Mouse (Mus musculus): ENCODE results near the gene Gm20388. TPM values are rescaled to one million over a fixed set of nuclear protein-coding genes. Genes with fewer than 3 reads are reported as not detected.

Gm20388 gene
- total RNA-seq, 2 experiments from 2014 or later, result 12.7 TPM; not detected in 1

DNA sequence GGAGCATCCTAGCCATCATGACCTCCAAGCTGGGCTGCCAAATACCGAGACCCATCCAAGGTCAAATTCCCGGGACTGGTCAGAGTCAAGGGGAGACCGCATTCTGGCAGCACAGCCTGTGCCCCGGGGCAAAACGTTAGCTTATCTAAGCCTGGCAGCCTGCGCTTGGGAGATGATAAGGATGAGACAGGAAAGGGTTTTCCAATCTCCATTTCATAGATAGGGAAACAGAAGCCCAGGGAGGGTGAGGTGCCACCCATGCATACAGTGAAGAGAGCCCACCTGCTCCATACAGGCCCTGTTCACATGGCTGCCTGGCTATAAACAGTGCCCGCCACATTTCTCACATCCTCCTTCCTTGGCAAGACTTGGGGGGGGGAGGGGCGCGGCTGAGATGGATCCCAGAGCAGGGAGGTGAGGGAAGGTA is 2755.7 kb downstream of the Gm20388 start:
- DNase-seq, result no peak

DNA sequence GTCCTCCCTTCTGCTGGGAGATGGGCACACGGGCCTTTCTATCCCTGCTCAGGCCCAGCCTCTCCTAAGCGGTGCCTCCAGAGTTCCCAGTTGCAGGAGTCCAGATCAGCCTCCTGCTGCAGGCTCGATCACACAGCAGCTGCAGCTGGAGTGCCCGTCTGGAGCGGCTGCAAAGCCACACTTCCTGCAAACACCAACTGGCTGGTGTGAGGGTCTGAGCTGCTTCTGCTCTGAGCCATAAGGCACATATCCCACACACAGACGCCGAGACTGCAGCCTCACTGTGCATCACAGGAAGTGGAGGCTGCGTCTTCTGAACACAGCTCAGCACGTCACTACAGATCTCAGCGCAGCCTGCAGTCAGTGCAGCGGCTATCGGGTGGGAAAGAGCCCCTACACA is 2756.2 kb downstream of the Gm20388 start:
- DNase-seq, result peak; percentile 50

DNA sequence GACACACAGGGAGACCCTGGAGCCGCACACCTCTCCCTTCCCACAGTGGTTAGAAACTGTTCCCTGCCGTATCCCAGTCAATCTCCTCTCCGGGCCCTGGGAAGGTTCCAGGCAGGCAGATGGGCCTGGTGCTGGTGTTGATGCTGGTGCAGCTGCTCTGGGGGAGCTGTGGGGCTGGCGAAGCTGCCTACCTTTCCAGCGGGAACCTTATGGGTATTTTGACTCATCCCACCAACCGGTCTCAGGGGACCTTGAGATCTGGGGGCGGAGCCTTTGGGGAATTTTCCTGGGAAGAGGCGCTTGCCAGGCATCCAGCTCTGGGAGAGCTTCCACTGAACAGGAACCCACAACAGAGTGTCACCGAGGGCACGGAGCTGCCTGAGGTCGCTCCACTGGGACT is 2757.2 kb downstream of the Gm20388 start:
- DNase-seq, result peak; percentile 48 to 52

DNA sequence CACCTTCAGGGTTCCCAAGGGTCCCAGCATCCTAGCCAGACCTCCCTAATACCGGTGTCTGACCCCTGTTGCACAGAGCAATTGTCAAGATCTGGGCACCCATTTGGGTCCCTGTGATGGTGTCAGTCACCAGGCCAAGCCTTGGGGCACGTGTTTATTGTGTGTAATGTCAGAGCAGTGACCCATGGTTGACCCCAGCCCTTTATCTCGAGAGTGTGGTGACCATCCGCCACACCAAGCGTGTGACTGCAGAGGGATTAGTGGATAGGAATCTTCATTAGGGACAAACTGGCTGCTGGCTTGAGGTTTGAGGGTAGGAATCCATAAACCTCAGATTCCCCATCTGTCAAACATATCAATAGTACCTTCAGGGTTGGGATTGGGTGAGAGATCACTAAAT is 2758.7 kb downstream of the Gm20388 start:
- DNase-seq, result no peak

DNA sequence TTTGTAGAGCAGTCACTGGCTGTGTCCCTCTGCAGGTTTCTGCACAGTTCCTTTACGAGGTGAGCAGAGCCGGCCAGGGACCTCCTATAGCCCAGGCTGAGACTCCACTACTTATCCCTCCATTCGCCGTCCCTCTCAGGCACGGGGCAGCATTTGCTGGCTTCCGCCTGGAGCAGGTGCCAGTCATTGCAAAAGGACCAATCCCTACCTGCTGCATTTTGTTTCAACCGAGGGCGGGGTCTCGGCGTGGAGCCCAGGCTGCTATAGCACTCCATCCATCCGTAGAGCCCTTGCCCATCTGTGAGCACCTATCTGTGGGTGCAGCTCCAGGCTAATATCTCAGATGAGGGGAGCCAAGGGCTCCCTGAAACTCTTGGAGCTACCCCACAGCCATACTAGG is 2759.4 kb downstream of the Gm20388 start:
- no peak for DNase-seq

DNA sequence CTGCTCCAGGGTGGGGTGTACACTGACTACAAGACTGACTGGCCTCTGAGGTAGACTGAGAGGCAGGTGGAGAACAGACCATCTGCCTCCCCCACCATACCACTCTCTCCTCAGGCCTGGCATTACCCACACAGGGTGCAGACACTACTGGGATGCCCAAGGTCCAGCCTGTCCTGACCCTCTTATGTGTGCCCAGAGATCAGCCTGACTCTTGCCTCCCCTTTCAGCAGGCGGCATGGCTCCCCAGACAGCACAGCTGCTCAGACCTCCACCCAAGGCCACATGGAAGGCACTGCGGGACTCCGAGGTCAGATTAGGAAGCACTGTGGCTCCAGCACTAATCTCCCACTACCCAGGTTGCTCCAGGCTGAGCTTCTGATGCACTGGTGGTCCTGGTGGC is 2760.1 kb downstream of the Gm20388 start:
- no peak for DNase-seq

DNA sequence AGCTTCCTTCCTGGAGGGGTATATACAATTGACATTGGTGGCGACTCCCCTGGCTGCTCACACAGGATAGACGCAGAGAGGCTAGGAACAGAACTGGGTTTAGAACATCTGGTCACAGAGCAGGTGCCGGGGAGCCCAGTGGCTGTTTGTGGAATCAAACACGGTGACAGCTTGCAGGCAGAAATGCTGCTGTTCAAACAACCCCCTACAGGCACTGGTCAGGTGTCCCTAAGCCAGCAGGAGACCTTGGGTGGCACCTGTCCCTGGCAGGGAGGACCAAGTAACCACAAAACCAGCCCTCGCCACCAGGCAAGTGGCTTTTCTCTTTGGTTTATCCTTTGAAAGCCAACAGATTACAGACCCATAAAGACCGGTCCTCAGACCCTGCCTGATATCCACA is 2761.3 kb downstream of the Gm20388 start:
- no peak for DNase-seq

DNA sequence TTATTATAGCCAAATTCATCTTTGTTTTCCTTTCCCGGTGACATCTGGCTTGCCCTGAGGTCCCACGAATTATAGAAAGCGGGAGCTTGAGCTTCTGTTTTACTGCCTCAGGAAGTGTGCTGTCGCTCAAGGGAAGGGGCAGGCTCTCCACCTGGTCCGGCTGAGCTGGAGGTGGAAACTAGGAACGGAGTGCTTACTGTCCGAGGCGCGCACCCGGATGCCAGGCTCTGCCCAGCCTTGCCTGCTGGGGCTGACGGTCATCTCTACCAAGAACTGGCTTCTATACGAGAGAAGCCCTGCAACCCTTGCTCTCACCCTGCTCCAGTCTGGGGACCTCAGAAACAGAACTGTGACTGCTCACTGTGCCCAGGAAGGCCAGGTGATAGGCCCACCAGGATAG is 2763.3 kb downstream of the Gm20388 start:
- no peak for DNase-seq

DNA sequence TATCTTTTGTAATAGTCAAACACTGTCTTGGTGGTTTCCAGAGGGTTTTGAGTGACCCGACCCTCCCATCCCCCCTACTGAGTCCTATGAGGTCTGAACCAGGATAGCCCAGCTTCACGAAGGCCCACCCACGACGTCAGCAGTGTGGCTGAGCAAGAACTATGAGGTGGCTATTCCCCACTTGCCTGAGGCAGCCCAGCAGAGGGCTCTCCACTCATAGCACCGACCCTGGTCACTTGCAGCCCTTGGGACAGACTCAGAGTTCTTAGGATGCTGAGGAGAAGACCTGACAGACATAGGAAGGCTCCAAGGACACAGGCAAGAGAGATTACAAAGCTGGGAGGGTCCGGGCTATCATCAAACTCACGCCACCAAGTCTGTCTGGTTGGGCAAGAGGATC is 2764.4 kb downstream of the Gm20388 start:
- DNase-seq, result no peak

DNA sequence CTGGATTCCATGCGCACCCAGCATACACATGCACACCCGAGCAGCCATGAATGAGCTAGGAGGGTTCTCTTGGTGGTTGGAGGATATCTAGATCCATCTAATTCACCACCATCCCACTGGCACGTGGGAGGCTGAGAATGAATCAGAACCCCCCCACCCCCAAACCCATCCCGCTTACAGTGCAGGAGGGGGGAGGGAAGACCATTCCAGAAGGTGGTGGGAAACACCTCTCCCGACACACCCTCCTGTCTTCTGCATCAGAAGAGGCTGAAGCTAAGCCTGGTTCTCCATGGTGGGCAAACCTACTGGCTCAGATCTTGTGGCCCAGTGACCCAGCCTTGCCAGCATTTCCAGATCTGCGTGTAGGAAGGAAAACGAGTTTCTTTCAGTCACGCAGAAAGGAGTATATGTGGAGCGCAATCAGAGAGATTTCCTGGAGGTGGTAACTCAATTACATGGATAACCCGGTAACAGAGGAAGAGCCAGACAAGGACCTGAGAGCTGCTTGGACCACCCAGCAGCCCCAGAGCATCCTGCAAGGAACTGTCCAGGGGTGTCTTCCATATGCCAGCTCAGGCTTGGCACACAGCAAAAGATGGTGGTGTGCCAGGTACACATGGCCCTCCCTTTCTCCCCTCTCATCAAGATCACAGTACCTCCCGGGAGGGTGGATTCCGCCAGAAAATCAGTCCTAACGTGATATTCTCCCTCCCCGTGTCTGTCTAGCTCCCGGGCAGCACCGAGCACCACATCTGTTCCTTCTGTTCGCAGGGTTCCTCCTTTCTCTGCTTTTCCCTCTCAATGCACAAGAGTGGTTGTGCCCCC is 2765.2 kb downstream of the Gm20388 start:
- DNase-seq, result no peak

DNA sequence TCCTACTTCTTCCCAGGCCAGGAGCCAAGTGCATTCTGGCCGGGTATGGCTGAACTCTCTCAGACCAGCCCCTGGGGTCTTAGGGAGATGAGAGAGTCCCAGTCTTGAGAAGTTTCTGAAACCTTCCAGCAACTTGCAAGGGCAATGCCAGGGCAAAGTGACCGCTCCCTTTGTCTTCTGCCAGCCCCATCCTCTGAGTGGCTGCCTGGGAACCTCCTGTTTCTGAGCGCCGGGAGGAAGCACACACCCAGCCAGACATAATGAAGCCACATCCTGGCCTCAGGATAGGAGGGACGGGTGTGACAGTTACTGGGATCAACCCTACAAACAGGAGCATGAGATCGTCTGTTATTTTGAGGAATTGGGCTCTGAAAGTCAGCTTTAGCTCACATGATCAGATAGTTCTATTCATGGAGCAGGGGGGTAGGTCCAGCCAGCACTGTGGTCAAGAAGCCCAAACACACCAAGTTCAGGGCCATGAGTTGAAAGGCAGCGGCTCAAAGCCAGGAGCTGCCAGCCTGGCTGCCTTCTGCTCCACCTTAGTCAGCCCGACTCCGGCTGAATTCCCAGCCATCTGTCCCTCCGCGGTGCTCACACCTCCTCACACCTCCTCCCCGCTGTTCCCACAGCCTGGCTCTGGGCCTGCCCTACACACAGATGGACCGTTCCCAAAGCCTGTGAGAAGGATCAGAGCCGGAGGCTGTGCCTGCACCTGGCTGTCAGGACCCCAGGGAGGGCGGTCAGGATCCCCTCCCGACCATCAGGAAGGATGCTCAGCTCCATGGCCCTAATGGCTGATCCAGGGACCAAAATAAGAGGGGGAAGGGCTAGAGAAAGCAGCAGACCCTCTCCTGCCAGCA is 2766.2 kb downstream of the Gm20388 start:
- DNase-seq, result peak; percentile 85 to 86

DNA sequence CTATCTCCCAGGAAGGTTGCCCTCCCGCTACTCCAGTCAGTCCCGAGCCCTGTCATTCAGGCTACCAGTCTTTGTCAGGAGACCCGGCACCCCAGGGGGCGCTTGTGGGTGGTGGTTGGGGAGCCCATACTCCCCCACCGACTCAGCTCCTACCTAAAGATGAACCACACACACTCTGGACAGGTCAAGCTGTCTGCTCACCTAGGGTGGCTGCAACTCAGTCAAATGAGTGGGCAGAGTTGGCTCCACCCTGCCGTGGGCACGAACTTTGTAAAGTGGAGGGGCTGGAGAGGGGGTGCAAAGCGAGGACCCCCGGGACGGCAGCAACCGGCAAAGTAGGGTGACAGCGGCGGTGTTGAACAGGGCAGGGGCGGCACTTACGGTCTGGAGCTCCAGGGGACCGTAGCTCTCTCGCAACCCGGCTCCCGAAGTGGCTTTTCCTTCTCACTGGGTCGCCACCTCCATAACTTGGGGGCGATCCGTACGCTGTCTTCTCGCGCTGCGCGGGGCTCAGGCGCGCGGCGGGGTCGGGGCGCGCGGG is 2766.9 kb downstream of the Gm20388 start:
- DNase-seq, result no peak

DNA sequence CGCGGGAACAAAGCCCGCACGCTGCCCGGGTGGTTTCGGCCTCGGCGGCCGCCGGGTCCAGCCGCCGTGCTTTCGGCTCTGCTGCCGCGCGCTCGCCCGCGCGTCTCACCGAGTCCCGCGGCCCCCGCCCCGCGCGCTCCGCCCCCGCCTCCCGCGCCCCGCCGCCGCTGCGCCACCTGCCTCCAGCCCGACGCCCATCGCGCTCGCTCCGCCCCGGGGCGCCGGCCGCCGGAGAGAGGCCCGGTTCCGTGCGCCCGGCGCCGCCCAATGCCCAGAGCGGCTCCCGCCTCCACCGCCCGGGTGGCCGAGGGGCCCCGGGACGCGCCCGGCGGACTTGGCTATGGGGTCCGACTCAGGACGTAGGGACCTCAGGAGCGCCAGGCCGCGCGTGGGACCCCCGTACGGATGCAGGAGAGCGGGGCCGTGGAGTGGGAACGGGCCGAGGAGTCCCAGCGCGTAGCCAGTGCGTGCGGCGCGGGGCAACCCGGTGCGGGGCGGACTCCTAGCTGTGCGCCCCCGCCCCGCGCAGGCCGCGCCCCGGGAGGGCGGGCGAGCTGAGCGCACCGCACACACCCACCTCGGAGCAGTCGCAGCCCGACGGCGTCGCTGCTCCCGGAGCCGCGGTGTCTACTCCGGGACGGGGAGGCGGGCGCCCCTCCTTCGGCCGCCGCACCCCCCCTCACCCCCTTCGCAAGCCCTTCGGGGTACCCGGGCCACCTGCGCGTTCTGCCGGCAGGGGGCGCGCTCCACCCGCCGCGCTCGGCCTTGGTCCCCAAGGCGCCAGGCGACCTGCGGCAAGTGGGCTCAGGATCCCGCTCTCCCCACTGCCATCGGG is 2767.6 kb downstream of the Gm20388 start:
- peak; percentile 82 to 86 for DNase-seq

DNA sequence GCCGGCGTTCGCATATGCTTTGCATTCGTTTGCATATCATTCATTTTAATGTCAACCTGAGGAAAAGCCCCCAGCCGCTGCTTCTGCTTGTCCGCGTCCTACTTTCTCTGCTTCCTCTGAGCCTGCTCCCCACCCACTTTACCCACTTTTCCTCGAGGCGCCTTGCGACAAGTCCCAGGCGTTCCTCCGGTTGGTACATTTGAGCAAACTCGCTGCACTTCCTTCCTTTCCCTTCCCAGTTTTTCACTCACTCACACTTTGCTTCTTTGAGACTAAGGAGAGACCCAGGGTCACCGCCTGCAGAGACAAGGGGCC is 2768.2 kb downstream of the Gm20388 start:
- DNase-seq, result no peak

DNA sequence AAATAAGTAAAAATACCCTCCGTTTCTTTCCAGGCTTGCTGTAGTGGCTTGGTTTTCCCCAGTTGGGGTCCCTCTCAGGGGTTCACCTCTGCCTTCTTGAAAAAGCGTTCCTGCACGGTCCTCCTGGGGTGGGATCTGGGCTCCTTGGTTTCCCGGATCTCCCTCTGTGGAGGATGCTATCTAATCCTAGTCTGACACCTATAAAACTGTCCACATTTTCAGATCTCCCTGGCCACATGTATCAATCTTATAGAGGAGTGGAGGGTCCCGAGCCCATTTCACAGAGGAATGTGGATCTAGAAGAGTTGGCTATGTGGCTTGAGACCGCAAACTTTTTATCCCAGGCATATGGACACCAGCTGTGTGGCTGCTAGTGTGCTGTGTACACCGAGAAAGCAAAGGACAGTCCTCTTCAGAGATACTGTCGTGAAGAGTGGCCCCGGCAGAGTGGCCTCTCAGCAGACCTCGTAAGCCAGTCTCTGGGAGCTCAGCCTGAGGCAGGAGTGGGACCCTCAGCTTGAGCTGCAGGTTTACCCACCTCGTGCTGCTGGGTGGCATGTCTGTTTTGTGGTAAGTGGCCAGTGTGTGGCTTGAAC is 2768.8 kb downstream of the Gm20388 start:
- no peak for DNase-seq

DNA sequence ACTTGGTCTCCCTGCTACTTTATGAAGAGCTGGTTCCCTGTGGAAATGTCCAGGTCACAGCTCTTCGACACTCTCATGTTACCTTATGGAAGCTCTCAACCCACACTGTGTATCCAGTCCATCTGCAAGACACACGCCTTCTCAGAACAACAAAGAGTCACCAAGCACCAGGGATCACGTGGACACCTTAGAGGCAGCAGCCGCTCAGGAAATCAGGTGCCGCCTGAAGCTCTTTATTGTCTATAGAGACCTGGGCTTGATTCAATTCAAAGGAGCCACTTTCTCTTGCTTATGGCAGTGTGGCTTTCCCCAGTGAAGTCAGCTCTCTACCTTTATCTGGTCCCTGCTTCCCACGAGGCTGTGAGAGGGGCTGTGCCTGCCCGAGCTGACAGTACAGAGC is 2769.5 kb downstream of the Gm20388 start:
- DNase-seq, result no peak

DNA sequence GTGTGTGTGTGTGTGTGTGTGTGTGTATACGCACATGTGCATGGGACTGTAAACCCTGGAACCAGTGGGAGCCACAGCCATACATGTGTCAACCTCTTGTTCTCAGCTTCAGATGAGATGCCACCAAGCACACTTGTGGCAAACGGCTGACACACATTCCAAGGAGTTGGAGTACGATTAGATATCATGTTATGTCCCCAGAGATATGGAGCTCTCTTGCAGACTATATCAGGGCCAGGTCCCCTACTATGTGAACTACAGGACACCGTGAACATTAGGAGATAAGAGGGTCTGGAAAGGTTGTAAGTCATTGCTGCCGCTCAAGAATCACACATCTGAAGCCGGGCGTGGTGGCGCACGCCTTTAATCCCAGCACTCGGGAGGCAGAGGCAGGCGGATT is 2772.2 kb downstream of the Gm20388 start:
- no peak for DNase-seq

DNA sequence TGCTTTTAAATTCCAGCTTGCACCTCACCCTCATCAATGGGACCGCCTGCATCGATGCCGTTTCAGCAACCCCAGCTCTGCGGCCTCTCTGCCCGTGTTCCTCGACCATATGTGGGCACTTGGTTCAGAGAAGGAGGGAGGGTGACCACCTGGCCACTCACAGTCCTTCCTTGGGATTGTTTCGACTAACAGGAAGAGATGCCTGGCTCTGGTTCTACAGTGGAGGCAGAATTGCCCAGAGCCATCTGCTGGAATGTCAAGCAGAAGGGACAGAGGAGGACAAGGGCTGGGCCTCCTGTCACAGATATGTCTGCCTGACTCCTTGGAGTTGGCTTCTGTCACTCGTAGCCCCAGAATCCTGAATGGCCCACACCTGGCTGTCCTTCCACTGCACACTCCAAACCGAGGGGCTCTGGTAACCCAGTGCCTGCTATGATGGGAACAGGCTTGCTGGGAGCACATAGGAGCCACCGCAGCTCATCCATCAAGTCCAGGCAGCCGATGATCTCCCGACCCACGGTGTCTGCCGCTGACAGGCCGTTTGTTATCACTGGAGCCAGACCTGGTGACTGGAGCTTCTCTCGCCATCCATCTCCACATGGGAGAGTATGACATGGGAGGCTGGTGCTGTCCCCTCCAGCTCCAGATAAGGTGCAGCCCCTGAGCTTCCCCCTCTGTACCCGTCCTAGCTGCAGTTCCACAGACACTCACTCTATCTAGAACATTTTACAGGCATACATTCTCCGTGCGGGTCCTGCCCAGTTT is 2774.6 kb downstream of the Gm20388 start:
- DNase-seq, result no peak

DNA sequence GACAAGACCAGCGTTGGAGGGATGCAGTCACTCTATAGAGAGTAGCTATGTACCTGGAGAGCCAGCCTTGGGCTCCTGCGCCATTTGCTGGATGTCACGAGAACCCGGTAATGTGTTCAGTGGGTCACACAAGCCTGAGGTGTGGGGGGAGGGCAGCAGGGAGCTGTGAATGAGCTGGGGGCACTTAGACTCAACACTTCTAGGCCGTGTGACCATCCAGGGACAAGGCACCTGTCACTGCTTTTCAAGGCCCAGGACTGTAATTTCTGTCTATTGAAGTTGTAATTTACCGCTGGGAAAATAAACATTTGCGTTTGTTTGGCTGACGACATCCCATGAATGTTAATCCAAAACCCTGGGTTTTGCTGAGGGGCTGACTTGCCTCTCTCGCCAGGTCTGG is 2776.2 kb downstream of the Gm20388 start:
- no peak for DNase-seq

DNA sequence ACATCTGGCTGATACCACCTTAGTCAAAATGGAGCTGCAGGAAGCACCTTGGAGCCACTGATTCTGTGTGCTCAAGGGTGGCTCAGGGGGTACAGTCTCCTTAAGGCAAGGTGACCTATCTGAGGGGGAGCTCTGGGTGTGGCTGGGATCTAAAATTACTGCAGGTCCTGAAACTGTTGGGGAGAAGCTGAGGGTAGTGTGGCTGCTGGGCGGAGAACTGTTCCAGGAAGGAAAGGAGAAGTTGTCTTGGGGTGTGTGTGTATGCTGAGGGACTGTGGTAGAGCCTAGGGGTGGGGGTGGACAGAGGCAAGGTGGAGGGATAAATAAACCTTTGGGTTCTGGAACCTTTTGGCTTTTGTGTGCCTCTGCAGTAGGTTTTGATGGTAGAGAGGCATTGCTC is 2778.7 kb downstream of the Gm20388 start:
- DNase-seq, result no peak

DNA sequence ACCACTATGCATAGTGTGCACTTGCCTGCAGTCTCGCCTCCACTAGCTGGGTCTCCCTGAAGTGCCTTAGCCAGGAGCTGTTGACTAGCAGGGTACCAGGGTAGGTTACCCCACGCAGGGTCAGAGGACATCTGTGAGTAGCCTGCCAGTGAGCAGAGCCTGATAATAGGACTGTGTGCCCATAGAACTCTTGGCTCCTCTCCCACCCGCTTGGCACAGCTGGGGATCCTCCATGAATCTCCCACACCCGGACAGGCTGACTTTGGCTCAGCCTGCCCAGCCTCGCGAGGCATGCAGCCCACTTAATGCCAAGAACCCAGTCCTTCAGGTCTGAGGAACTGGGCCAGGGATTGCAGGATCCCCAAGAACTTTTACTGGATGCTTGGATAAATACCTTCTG is 2780.4 kb downstream of the Gm20388 start:
- DNase-seq, result no peak

DNA sequence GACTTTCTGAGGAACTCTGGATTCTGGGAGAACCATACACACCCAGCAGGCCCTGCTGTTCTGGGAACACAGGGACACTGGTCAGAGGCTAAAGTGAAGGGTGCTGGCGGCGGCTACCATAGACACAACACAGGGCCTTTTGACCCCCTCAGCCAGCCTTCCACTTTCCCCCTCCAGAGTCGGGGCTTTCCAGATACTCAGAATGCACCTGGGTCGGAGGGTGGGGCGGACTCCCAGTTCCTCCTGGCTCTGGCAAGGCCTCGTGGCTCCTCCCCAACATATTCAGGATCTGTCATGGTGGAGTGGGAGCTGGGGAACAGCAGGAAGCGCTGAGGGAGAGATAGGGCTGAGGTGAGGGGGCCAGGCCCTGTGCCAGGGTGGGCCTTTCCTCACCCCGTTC is 2781.5 kb downstream of the Gm20388 start:
- DNase-seq, result no peak
